Mouse (Mus musculus) heart, embryonic 16.5 days (tissue): ENCODE measurements around the gene Gm20905. TPM values are rescaled to one million over a fixed set of nuclear protein-coding genes. Genes with fewer than 3 reads are reported as not detected.
"Not testable (repeated sequence)": the region's sequence is repeated elsewhere in the genome, so short reads cannot be mapped to it uniquely, and the experiment has no call there.

Source experiments
- ATAC-seq: fragments of 200-750 bp; cut with Nextera tagmentation; replicated peaks from 2 replicates; pipeline ENCODE4 v1.8.0; 2017; ENCODE audit warnings: moderate number of reproducible peaks; ENCODE audit not compliant: insufficient read depth, low FRiP score; ENCODE audit errors: extremely low read depth
- H3K27ac ChIP-seq: fragments of 300-500 bp; sonication (generic); 2 replicates; pipeline ENCODE4 v1.5.1; 2014; ENCODE audit warnings: mild to moderate bottlenecking, low read length, control low read depth, moderate library complexity
- H3K27me3 ChIP-seq: fragments of 300-500 bp; sonication (generic); 2 replicates; pipeline ENCODE4 v1.6.1; 2014; ENCODE audit warnings: low read length, mixed read lengths; ENCODE audit not compliant: control insufficient read depth, insufficient read depth
- H3K36me3 ChIP-seq: fragments of 300-500 bp; sonication (generic); 2 replicates; pipeline ENCODE4 v1.6.1; 2014; ENCODE audit not compliant: control insufficient read depth, insufficient read depth
- H3K4me1 ChIP-seq: fragments of 300-500 bp; sonication (generic); 2 replicates; pipeline ENCODE4 v1.6.1; 2014; ENCODE audit warnings: low read length, mixed read lengths; ENCODE audit not compliant: control insufficient read depth, insufficient read depth
- H3K4me2 ChIP-seq: fragments of 300-500 bp; sonication (generic); 2 replicates; pipeline ENCODE4 v1.6.1; 2014; ENCODE audit warnings: low read depth, mild to moderate bottlenecking, control low read depth, low read length
- H3K4me3 ChIP-seq: fragments of 300-500 bp; sonication (generic); 2 replicates; pipeline ENCODE4 v1.5.1; 2014; ENCODE audit warnings: mild to moderate bottlenecking, control low read depth, low read length
- H3K9ac ChIP-seq: fragments of 300-500 bp; sonication (generic); 2 replicates; pipeline ENCODE4 v1.6.1; 2014; ENCODE audit warnings: low read length, control low read depth
- H3K9me3 ChIP-seq: fragments of 300-500 bp; sonication (generic); replicated peaks from 2 replicates; pipeline ENCODE4 v1.6.1; 2016; ENCODE audit warnings: low read length; ENCODE audit not compliant: control insufficient read depth
- WGBS: fragments of 180-500 bp; shearing (Covaris S2); extraction: QIAGEN DNeasy Blood & Tissue Kit; methylation state at CpG from one replicate; pipeline ENCODE4 v1.1.7; 2014; 5-methylcytosine and 5-hydroxymethylcytosine counted together
- polyA plus RNA-seq: library from polyadenylated mRNA; unstranded; fragments of >200 nt; fragmentation: Nextera tagmentation; extraction: Ambion mirVana; gene quantifications from 2 replicates; pipeline ENCODE4 v1.2.1, GENCODE M21; 2015

The Gm20905 gene
- polyA plus RNA-seq = not detected in 2 replicates

DNA sequence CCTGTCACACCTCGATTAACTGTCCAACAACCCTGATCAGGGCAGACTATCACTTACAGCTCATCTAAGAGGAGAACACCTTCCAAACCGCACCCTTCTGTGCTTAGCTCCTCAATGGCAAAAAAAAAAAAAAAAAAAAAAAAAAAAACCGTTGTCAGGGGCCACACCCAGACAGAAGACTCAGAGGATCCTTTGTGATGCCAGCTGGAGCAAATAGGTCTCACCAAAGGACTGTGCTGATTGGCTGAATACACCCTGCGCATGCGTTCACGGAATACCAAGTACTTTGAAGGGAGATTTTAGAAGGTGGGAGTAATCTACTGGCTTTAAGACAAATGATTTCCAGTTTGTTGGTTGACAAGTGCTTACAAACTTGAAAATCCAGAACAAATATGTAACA is at the start of gene Gm20905:
Gene Gm20905, minus strand, starts transcription at position 101 of the 400 bp plus-strand sequence.
- not testable (repeated sequence) for H3K4me1 ChIP-seq, H3K9ac ChIP-seq, H3K36me3 ChIP-seq, H3K4me2 ChIP-seq, ATAC-seq, H3K4me3 ChIP-seq, H3K9me3 ChIP-seq, H3K27me3 ChIP-seq, H3K27ac ChIP-seq
- no CpG with 5 or more reads among the region's 6 CpGs for WGBS
